Mouse (Mus musculus): ENCODE results near the gene Dtnbp1.

DNA sequence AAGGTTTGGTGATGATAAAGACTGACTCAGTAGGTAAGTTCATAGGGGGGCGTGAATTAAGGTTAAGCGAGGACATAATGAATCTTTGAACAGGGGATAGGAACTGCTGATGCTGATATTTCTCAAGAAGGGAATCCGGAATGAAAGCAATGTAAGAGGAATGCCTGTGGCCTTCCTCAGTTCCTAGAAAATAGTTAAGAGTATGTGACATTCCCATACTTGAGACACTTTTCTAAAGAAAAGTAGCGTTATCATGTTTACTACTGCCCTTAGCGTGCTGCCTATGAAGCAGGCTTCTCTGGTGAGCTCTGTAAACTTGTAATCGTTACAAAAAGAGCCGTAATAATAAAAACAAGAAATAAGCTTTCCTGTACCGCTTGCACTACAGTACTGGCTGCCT, 44.9 kb downstream of the Dtnbp1 start:
- no peak for TF ChIP-seq POLR2A (IDR thresholded peaks at IDR 0.05; ENCODE audit: borderline replicate concordance, low read depth, low read length)
- TF ChIP-seq CTCF (IDR thresholded peaks at IDR 0.05; ENCODE audit: low read depth, low read length) = no peak

Measured in bone marrow macrophage, adult 2 months (primary cell).